Mouse (Mus musculus): ENCODE measurements around the gene Dnajc10. TPM values are rescaled to one million over a fixed set of nuclear protein-coding genes. Genes with fewer than 3 reads are reported as not detected.

Gene Dnajc10
- polyA plus RNA-seq, 1 experiment = 132 TPM

GRCm38 (mm10) chr2:80327272-80327671, 12.0 kb downstream of the Dnajc10 start:
- H3K27ac ChIP-seq (ENCODE audit: insufficient read depth, low read length) = no peak overlapping the region
- no peaks in the 10 kb centered on the region for H3K4me1 ChIP-seq (ENCODE audit: control insufficient read depth, insufficient read depth, low read length)
- H3K4me3 ChIP-seq (ENCODE audit: insufficient read depth, low read length) = no peak overlapping the region
- TF ChIP-seq CTCF (IDR thresholded peaks at IDR 0.05; ENCODE audit: borderline replicate concordance, insufficient read depth, low read length) (no peak), POLR2A (IDR thresholded peaks at IDR 0.05; ENCODE audit: low read depth, low read length) (no peak)

- no peak for TF ChIP-seq CTCF (IDR thresholded peaks at IDR 0.05; ENCODE audit: borderline replicate concordance, insufficient read depth, low read length)
- TF ChIP-seq POLR2A (IDR thresholded peaks at IDR 0.05; ENCODE audit: low read depth, low read length) = no peak
- H3K4me3 ChIP-seq (ENCODE audit: insufficient read depth, low read length) = no peak overlapping the region
These were observed 13.8 kb downstream of the Dnajc10 start for GRCm38 (mm10) chr2:80328961-80329653.

GRCm38 (mm10) chr2:80340537-80340936, 25.3 kb downstream of the Dnajc10 start:
- Histone ChIP-seq H3K27ac (ENCODE audit: insufficient read depth, low read length) (no peak overlapping the region), H3K4me1 (ENCODE audit: control insufficient read depth, insufficient read depth, low read length) (no peaks in the 10 kb centered on the region), H3K4me3 (ENCODE audit: insufficient read depth, low read length) (no peak overlapping the region)
- no peak for TF ChIP-seq CTCF (IDR thresholded peaks at IDR 0.05; ENCODE audit: borderline replicate concordance, insufficient read depth, low read length)
- no peak for TF ChIP-seq POLR2A (IDR thresholded peaks at IDR 0.05; ENCODE audit: low read depth, low read length)

More at GRCm38 (mm10) chr2:80328961-80329653, 13.8 kb downstream of the Dnajc10 start:
- Histone ChIP-seq H3K4me1 (ENCODE audit: control insufficient read depth, insufficient read depth, low read length) (no peaks in the 10 kb centered on the region), H3K27ac (ENCODE audit: insufficient read depth, low read length) (no peak overlapping the region)

GRCm38 (mm10) chr2:80354531-80354930, 39.3 kb downstream of the Dnajc10 start:
- Histone ChIP-seq H3K27ac (ENCODE audit: insufficient read depth, low read length) (no peak overlapping the region), H3K4me3 (ENCODE audit: insufficient read depth, low read length) (no peak overlapping the region), H3K4me1 (ENCODE audit: control insufficient read depth, insufficient read depth, low read length) (no peaks in the 10 kb centered on the region)
- no peak for TF ChIP-seq POLR2A (IDR thresholded peaks at IDR 0.05; ENCODE audit: low read depth, low read length)
- TF ChIP-seq CTCF (IDR thresholded peaks at IDR 0.05; ENCODE audit: borderline replicate concordance, insufficient read depth, low read length) = no peak

GRCm38 (mm10) chr2:80356656-80357231, 41.5 kb downstream of the Dnajc10 start:
- no peaks in the 10 kb centered on the region for H3K4me1 ChIP-seq (ENCODE audit: control insufficient read depth, insufficient read depth, low read length)
- TF ChIP-seq POLR2A (IDR thresholded peaks at IDR 0.05; ENCODE audit: low read depth, low read length) = no peak
- no peak for TF ChIP-seq CTCF (IDR thresholded peaks at IDR 0.05; ENCODE audit: borderline replicate concordance, insufficient read depth, low read length)
- no peak overlapping the region for H3K4me3 ChIP-seq (ENCODE audit: insufficient read depth, low read length)
- H3K27ac ChIP-seq (ENCODE audit: insufficient read depth, low read length) = no peak overlapping the region

- TF ChIP-seq POLR2A (IDR thresholded peaks at IDR 0.05; ENCODE audit: low read depth, low read length) (no peak), CTCF (IDR thresholded peaks at IDR 0.05; ENCODE audit: borderline replicate concordance, insufficient read depth, low read length) (no peak)
- Histone ChIP-seq H3K4me3 (ENCODE audit: insufficient read depth, low read length) (no peak overlapping the region), H3K4me1 (ENCODE audit: control insufficient read depth, insufficient read depth, low read length) (no peaks in the 10 kb centered on the region), H3K27ac (ENCODE audit: insufficient read depth, low read length) (no peak overlapping the region)
These were observed 56.2 kb downstream of the Dnajc10 start for GRCm38 (mm10) chr2:80371458-80371857.

GRCm38 (mm10) chr2:80374892-80375291, 59.6 kb downstream of the Dnajc10 start:
- H3K4me3 ChIP-seq (ENCODE audit: insufficient read depth, low read length) = no peak overlapping the region
- H3K27ac ChIP-seq (ENCODE audit: insufficient read depth, low read length) = no peak overlapping the region
- TF ChIP-seq POLR2A (IDR thresholded peaks at IDR 0.05; ENCODE audit: low read depth, low read length) (no peak), CTCF (IDR thresholded peaks at IDR 0.05; ENCODE audit: borderline replicate concordance, insufficient read depth, low read length) (no peak)
- H3K4me1 ChIP-seq (ENCODE audit: control insufficient read depth, insufficient read depth, low read length) = no peaks in the 10 kb centered on the region

GRCm38 (mm10) chr2:80379848-80380247, 64.6 kb downstream of the Dnajc10 start:
- Histone ChIP-seq H3K4me1 (ENCODE audit: control insufficient read depth, insufficient read depth, low read length) (no peaks in the 10 kb centered on the region; the same call in 1 of the 2 replicates), H3K4me3 (ENCODE audit: insufficient read depth, low read length) (no peak overlapping the region), H3K27ac (ENCODE audit: insufficient read depth, low read length) (no peak overlapping the region)
- TF ChIP-seq POLR2A (IDR thresholded peaks at IDR 0.05; ENCODE audit: low read depth, low read length) (no peak), CTCF (IDR thresholded peaks at IDR 0.05; ENCODE audit: borderline replicate concordance, insufficient read depth, low read length) (no peak)

- Histone ChIP-seq H3K27ac (ENCODE audit: insufficient read depth, low read length) (no peak overlapping the region), H3K4me1 (ENCODE audit: control insufficient read depth, insufficient read depth, low read length) (no peaks in the 10 kb centered on the region; the same call in 1 of the 2 replicates), H3K4me3 (ENCODE audit: insufficient read depth, low read length) (no peak overlapping the region)
- TF ChIP-seq POLR2A (IDR thresholded peaks at IDR 0.05; ENCODE audit: low read depth, low read length) (no peak), CTCF (IDR thresholded peaks at IDR 0.05; ENCODE audit: borderline replicate concordance, insufficient read depth, low read length) (no peak)
These were observed 69.2 kb downstream of the Dnajc10 start for GRCm38 (mm10) chr2:80384447-80384846.

GRCm38 (mm10) chr2:80386255-80386654, 71.0 kb downstream of the Dnajc10 start:
- Histone ChIP-seq H3K27ac (ENCODE audit: insufficient read depth, low read length) (no peak overlapping the region), H3K4me1 (ENCODE audit: control insufficient read depth, insufficient read depth, low read length) (no peaks in the 10 kb centered on the region; the same call in 1 of the 2 replicates), H3K4me3 (ENCODE audit: insufficient read depth, low read length) (no peak overlapping the region)
- TF ChIP-seq CTCF (IDR thresholded peaks at IDR 0.05; ENCODE audit: borderline replicate concordance, insufficient read depth, low read length) (no peak), POLR2A (IDR thresholded peaks at IDR 0.05; ENCODE audit: low read depth, low read length) (no peak)

All from embryonic fibroblast, embryonic 13.5 days (primary cell).